Mouse (Mus musculus) ovary, postnatal 14 days (tissue): ENCODE results near the gene App.

Source experiments
- DNase-seq: peaks from one replicate; pipeline ENCODE4 v3.0.0; 2022; ENCODE audit warnings: low spot score

Gene App

GRCm38 (mm10) chr16:85118916-85119315 is 54.6 kb downstream of the App start:
- no peak for DNase-seq

GRCm38 (mm10) chr16:85117541-85117940 is 56.0 kb downstream of the App start:
- DNase-seq: no peak

GRCm38 (mm10) chr16:85115837-85116236 is 57.7 kb downstream of the App start:
- no peak for DNase-seq

GRCm38 (mm10) chr16:85114742-85115141 is 58.8 kb downstream of the App start:
- no peak for DNase-seq

- DNase-seq: no peak
Observed at GRCm38 (mm10) chr16:85113941-85114340, 59.6 kb downstream of the App start.

- no peak for DNase-seq
Observed at GRCm38 (mm10) chr16:85112254-85112653, 61.3 kb downstream of the App start.

- DNase-seq: no peak
Observed at GRCm38 (mm10) chr16:85110428-85110827, 63.1 kb downstream of the App start.

- DNase-seq: no peak
Observed at GRCm38 (mm10) chr16:85108486-85108885, 65.1 kb downstream of the App start.

GRCm38 (mm10) chr16:85106644-85107323 is 66.8 kb downstream of the App start:
- DNase-seq: no peak

GRCm38 (mm10) chr16:85105603-85106002 is 68.0 kb downstream of the App start:
- DNase-seq: no peak

GRCm38 (mm10) chr16:85103116-85103787 is 70.3 kb downstream of the App start:
- DNase-seq: no peak

GRCm38 (mm10) chr16:85101544-85101943 is 72.0 kb downstream of the App start:
- no peak for DNase-seq

GRCm38 (mm10) chr16:85100806-85101205 is 72.8 kb downstream of the App start:
- no peak for DNase-seq

GRCm38 (mm10) chr16:85099487-85099886 is 74.1 kb downstream of the App start:
- no peak for DNase-seq

- no peak for DNase-seq
Observed at GRCm38 (mm10) chr16:85099044-85099443, 74.5 kb downstream of the App start.

GRCm38 (mm10) chr16:85096396-85096795 is 77.2 kb downstream of the App start:
- no peak for DNase-seq

GRCm38 (mm10) chr16:85095923-85096322 is 77.6 kb downstream of the App start:
- DNase-seq: no peak

GRCm38 (mm10) chr16:85092644-85093091 is 80.9 kb downstream of the App start:
- DNase-seq: no peak

- no peak for DNase-seq
Observed at GRCm38 (mm10) chr16:85092183-85092582, 81.4 kb downstream of the App start.

GRCm38 (mm10) chr16:85090992-85091391 is 82.6 kb downstream of the App start:
- no peak for DNase-seq

GRCm38 (mm10) chr16:85088126-85088525 is 85.4 kb downstream of the App start:
- DNase-seq: no peak

GRCm38 (mm10) chr16:85086303-85086702 is 87.3 kb downstream of the App start:
- DNase-seq: no peak

- DNase-seq: no peak
Observed at GRCm38 (mm10) chr16:85085902-85086301, 87.7 kb downstream of the App start.

GRCm38 (mm10) chr16:85084152-85084551 is 89.4 kb downstream of the App start:
- no peak for DNase-seq
